Mouse (Mus musculus) gastrocnemius, postnatal 10 days (tissue): Measurements from ENCODE around the gene Zfp467. TPM values are rescaled to one million over a fixed set of nuclear protein-coding genes. Genes with fewer than 3 reads are reported as not detected.

Experiments
- DNase-seq: peaks from one replicate; pipeline ENCODE4 v3.0.0; 2021; ENCODE audit warnings: mixed read lengths
- microRNA-seq, 2 experiments: library from miRNA; unstranded; fragments of <30 nt; microRNA quantifications; one replicate each; pipeline ENCODE4 v1.2.0; 2021
- total RNA-seq, 2 experiments: library from RNA; stranded (reverse); gene quantifications; 2 replicates each; pipeline ENCODE4 v1.2.3; 2021

The Zfp467 gene
- total RNA-seq, 2 experiments from 2014 or later = 17.6 to 20.1 TPM

DNA sequence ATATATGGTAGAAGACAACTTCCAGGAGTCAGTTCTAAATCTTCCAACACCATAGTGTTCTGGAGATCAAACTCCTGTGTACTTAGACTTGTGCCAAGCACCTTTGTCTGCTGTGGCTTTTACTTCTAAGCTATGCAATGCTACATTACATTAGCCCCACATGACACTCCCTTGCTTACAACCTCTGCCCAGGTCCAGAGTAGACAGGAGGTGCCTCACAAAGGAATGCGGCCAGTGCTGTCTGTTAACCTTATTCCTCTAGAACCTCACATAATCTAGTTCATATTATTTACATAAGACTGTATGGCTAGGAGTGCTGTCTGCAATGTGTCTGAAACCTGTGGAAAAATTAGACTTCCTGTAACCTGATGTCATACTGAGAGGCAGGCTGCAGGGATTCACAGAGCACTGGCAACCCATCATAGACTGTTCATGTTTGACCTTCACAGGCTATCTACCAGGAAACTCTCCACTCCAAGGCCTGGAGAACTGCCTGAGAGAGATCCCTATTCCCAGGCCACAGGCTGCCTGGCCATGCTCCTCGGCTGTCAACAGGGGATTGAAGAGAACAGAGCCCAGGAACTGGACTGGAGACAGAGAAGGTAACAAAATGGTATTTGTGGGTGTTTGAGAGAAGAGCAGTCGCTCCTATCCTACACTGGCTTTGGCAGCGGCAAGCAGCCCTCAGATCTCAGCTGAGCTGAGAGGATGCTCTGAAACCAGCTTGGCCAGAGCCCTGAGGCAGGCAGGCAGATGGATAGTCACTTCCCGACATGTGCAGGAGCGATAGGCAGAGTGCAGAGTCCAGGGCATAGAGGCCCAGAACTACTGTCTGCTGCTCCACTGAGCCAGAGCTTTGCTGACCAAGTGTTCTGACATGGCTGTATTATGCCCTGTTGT, 34.2 kb downstream of the Zfp467 start:
- no peak for DNase-seq

DNA sequence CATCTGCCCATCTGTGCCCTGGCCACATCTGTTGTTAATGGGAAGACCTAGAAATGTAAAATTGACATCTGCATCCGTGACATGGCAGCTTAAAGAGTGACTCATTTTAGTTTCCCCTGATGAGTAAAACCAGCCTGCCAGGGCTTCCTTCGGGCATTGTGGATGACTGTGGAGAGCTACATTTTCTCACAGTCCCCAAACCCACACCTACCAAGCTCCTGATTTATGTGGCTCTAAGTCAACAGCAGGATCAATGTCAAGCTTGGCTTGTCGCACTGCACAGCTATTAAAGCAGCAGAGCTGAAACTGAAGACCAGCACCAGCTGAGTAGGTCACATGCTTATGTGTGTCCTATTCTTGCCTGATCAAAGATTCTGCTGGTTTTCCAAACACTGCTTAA, 35.1 kb downstream of the Zfp467 start:
- no peak for DNase-seq

GRCm38 (mm10) chr6:48409726-48410343, 35.8 kb downstream of the Zfp467 start:
- no peak for DNase-seq

DNA sequence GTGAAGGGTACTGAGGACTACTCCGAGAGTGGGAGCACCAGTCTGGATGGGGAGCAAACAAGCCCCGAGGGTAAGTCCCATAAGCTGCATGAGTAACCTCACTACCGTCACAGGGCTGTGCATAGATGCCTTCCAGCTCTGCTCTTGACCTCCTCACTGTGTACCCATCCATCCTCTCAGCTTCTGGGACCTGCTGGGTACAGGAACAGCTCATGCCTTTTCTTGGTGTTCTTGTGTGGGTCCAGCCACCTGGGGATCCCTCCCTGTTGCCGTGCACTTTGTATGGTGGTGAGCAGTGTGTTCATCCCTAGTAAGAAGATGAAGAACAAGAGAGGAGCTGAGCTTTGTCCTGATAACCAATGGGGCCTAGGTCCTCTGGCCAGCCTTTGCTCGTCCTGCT, 41.6 kb downstream of the Zfp467 start:
- no peak for DNase-seq

GRCm38 (mm10) chr6:48399906-48400305, 45.7 kb downstream of the Zfp467 start:
- DNase-seq = no peak

DNA sequence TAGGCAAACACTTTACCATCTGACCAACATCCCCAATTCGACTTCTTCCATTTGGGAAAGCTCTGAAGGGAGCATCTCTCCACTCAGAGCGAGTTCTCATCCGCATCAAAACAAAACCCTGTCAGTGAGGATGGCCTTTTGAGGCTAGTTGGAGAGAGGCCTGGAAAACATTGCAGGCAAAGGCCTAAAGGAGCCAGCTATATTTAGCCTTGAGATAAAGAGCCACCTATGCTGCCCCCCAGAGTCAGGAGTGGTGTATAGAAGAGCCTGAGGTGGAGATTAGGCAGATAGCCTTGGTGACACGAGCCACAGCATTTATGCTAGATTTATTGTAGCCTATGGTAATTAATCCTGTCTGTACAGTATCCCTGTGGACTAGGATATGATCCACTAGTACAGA, 48.3 kb downstream of the Zfp467 start:
- no peak for DNase-seq

DNA sequence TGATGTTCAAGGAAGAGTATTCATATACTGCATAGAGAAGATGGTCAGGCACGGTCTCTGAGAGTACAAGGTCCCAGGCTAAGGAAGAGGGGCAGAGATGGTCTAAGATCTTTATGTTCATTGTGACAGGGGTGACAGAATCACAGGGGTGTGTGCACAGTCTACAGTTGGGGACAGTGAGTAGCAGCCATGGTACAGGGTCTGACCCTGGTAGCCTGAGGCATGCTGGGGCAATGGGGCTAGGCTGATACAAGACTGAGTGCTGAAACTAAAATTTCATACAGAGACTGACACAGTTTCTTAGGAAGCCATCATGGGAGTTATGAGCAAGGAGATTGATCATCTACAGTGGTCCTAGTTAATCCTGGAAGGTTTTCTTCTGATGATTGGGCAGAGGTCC, 48.9 kb downstream of the Zfp467 start:
- no peak for DNase-seq

GRCm38 (mm10) chr6:48396008-48396595, 49.5 kb downstream of the Zfp467 start:
- no peak for DNase-seq

GRCm38 (mm10) chr6:48395105-48396007, 50.3 kb downstream of the Zfp467 start, which contains the start of gene Krba1:
TSS of gene Krba1 (plus strand) at chr6:48395586.
- peak; percentile 80 for DNase-seq

DNA sequence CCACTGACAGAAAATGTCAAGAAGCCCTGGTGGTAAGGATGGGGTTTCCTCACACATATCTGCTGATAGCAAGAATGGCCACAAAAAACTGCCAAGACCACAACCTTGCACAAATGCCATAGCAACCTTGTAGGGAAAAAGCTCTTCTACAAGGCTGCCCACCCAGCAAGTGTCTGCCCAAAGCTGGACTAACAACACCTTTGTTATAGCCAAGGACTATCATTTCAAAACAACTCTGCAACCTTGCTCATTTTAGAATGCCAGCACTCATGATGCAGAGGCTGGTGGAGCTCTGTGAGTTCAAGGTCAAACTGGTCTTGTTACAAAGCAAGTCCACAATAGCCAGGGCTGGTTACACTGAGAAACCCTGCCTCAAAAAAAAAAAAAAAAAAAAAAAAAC, 51.8 kb downstream of the Zfp467 start:
- no peak for DNase-seq

- DNase-seq = no peak
Measured at GRCm38 (mm10) chr6:48388221-48388620, 57.4 kb downstream of the Zfp467 start.

Small RNAs within 50 kb of the gene (microRNA-seq; reads per million reads assigned to microRNA genes)
- 0 reads per million in 2 experiments for gene Gm24325

Other genes with a start within 250 kb of the Zfp467 start
- 10 to 100 TPM; 12.3 to 16.1 TPM for gene Krba1, start 50.2 kb downstream of the Zfp467 start, total RNA-seq
- under 1 TPM; 0.16 to 0.27 TPM for gene Sspo, start 2.4 kb upstream of the Zfp467 start, total RNA-seq
- 10 to 100 TPM; 42.3 to 47.3 TPM for gene Atp6v0e2, start 91.8 kb upstream of the Zfp467 start, total RNA-seq
- 10 to 100 TPM; 11.9 to 14.1 TPM for gene Lrrc61, start 109.0 kb upstream of the Zfp467 start, total RNA-seq
- 10 to 100 TPM; 40.1 to 47.0 TPM for gene Rarres2, start 127.0 kb upstream of the Zfp467 start, total RNA-seq
- not detected for gene Gm45021, start 143.8 kb upstream of the Zfp467 start, total RNA-seq
- gene Repin1, start 148.1 kb upstream of the Zfp467 start, total RNA-seq = 10 to 100 TPM; 18.5 to 25.2 TPM
- gene Gm44965, start 148.1 kb upstream of the Zfp467 start, total RNA-seq = 1 to 10 TPM in 1 of 2 experiments, not detected in 1; 5.4 TPM
- 1 to 10 TPM; 5.1 TPM for gene Zfp775, start 156.2 kb upstream of the Zfp467 start, total RNA-seq
- gene AI854703, start 180.9 kb upstream of the Zfp467 start, total RNA-seq = under 1 TPM; 0.36 to 0.47 TPM
- gene Gimap8, start 201.4 kb upstream of the Zfp467 start, total RNA-seq = 1 to 10 TPM; 4.0 to 7.4 TPM
- 1 to 10 TPM; 2.2 to 2.3 TPM for gene Gimap9, start 230.3 kb upstream of the Zfp467 start, total RNA-seq
- gene Gimap4, start 238.7 kb upstream of the Zfp467 start, total RNA-seq = 10 to 100 TPM; 13.5 to 16.5 TPM